Mouse (Mus musculus) small intestine, adult 2 months (tissue): ENCODE data around the gene Vmn1r204.
"Not testable (repeated sequence)": the region's sequence is repeated elsewhere in the genome, so short reads cannot be mapped to it uniquely, and the experiment has no call there.

ENCODE experiments used
- CTCF ChIP-seq: fragments of 200-500 bp; IDR thresholded peaks from 2 replicates; pipeline ENCODE4 v1.5.1; 2012; ENCODE audit warnings: low read depth, mild to moderate bottlenecking, control low read depth, inconsistent platforms, low read length, moderate library complexity, mixed read lengths; ENCODE audit not compliant: insufficient replicate concordance, insufficient read length; ENCODE audit errors: extremely low read depth
- POLR2A ChIP-seq: fragments of 200-500 bp; IDR thresholded peaks from 2 replicates; pipeline ENCODE4 v1.6.1; 2012; ENCODE audit warnings: low read depth, mild to moderate bottlenecking, control low read depth, inconsistent platforms, low read length, moderate library complexity

GRCm38 (mm10) chr13:22552898-22553297, at the start of gene Vmn1r204:
- TF ChIP-seq POLR2A, CTCF: not testable (repeated sequence)
